Mouse (Mus musculus): ENCODE results near the gene Sema7a. TPM values are rescaled to one million over a fixed set of nuclear protein-coding genes. Genes with fewer than 3 reads are reported as not detected.

Gene Sema7a
- total and polyA plus RNA-seq, 2 experiments, result 0.09 to 0.53 TPM

- H3K27ac ChIP-seq (replicated peaks; ENCODE audit: insufficient read depth, low read depth, low read length), result no peak overlapping the region
Observed at GRCm38 (mm10) chr9:58011027-58011426, 71.1 kb downstream of the Sema7a start.

GRCm38 (mm10) chr9:58011552-58011951 lies 71.6 kb downstream of the Sema7a start:
- Histone ChIP-seq H3K36me3 (ENCODE audit: control insufficient read depth, insufficient read depth, low read length) (no peaks in the 10 kb centered on the region), H3K9ac (ENCODE audit: low read depth, low read length) (no peak overlapping the region), H3K4me3 (ENCODE audit: insufficient read depth, low read depth, low read length) (no peak overlapping the region), H3K27me3 (ENCODE audit: control insufficient read depth, insufficient read depth, low read length) (no peaks in the 10 kb centered on the region), H3K79me2 (ENCODE audit: control insufficient read depth, insufficient read depth, low read length) (no peaks in the 10 kb centered on the region), H3K4me1 (ENCODE audit: control insufficient read depth, insufficient read depth, low read length) (no peaks in the 10 kb centered on the region), H3K27ac (replicated peaks; ENCODE audit: insufficient read depth, low read depth, low read length) (no peak overlapping the region)
- 76% methylated on average over 8 of the region's 8 CpGs for WGBS
- TF ChIP-seq CTCF (IDR thresholded peaks at IDR 0.05; ENCODE audit: low read depth, low read length) (no peak), POLR2A (IDR thresholded peaks at IDR 0.05; ENCODE audit: extremely low read depth, insufficient read depth, low read length) (no peak)
- DNase-seq (ENCODE audit: extremely low read depth, low read depth, low spot score), result no peak

More at GRCm38 (mm10) chr9:58011027-58011426, 71.1 kb downstream of the Sema7a start:
- no peak for TF ChIP-seq CTCF (IDR thresholded peaks at IDR 0.05; ENCODE audit: low read depth, low read length)
- TF ChIP-seq POLR2A (IDR thresholded peaks at IDR 0.05; ENCODE audit: extremely low read depth, insufficient read depth, low read length), result no peak
- 47% methylated on average over 7 of the region's 7 CpGs for WGBS
- no peak for DNase-seq (ENCODE audit: extremely low read depth, low read depth, low spot score)
- Histone ChIP-seq H3K79me2 (ENCODE audit: control insufficient read depth, insufficient read depth, low read length) (no peaks in the 10 kb centered on the region), H3K4me1 (ENCODE audit: control insufficient read depth, insufficient read depth, low read length) (no peaks in the 10 kb centered on the region), H3K27me3 (ENCODE audit: control insufficient read depth, insufficient read depth, low read length) (no peaks in the 10 kb centered on the region), H3K9ac (ENCODE audit: low read depth, low read length) (no peak overlapping the region), H3K4me3 (ENCODE audit: insufficient read depth, low read depth, low read length) (no peak overlapping the region), H3K36me3 (ENCODE audit: control insufficient read depth, insufficient read depth, low read length) (no peaks in the 10 kb centered on the region)

Other genes starting within 250 kb of the Sema7a start
- gene Edc3, start 231.6 kb upstream of the Sema7a start, total RNA-seq (2014; rRNA removed), result 5.7 and 6.4 TPM in 2 replicates
- gene Edc3, start 231.6 kb upstream of the Sema7a start, polyA plus RNA-seq (2012; rRNA removed), result 6.6 TPM in 2 replicates
- 32.5 and 55.3 TPM in 2 replicates for gene Clk3, start 174.3 kb upstream of the Sema7a start, total RNA-seq (2014; rRNA removed)
- 45.8 and 48.1 TPM in 2 replicates for gene Clk3, start 174.3 kb upstream of the Sema7a start, polyA plus RNA-seq (2012; rRNA removed)
- gene Arid3b, start 103.3 kb upstream of the Sema7a start, total RNA-seq (2014; rRNA removed), result 0.83 and 1.5 TPM in 2 replicates
- 2.4 and 2.8 TPM in 2 replicates for gene Arid3b, start 103.3 kb upstream of the Sema7a start, polyA plus RNA-seq (2012; rRNA removed)
- 9.8 and 14.0 TPM in 2 replicates for gene Ubl7, start 29.1 kb upstream of the Sema7a start, total RNA-seq (2014; rRNA removed)
- gene Ubl7, start 29.1 kb upstream of the Sema7a start, polyA plus RNA-seq (2012; rRNA removed), result 90.8 and 105 TPM in 2 replicates
- gene Cyp11a1, start 66.3 kb downstream of the Sema7a start, total RNA-seq (2014; rRNA removed), result 6.3 TPM in 1 of 2 replicates, not detected in the other
- gene Cyp11a1, start 66.3 kb downstream of the Sema7a start, polyA plus RNA-seq (2012; rRNA removed), result not detected in 2 replicates
- not detected in 2 replicates for gene Stra6, start 123.7 kb downstream of the Sema7a start, total RNA-seq (2014; rRNA removed)
- gene Stra6, start 123.7 kb downstream of the Sema7a start, polyA plus RNA-seq (2012; rRNA removed), result not detected in 2 replicates
- not detected in 2 replicates for gene Ccdc33, start 178.7 kb downstream of the Sema7a start, total RNA-seq (2014; rRNA removed)
- not detected in 2 replicates for gene Ccdc33, start 178.7 kb downstream of the Sema7a start, polyA plus RNA-seq (2012; rRNA removed)

Measured in liver, adult 2 months (tissue).